Mouse (Mus musculus) G1E (cell line): ENCODE measurements at regions not wholly inside any gene's neighbourhood (a gene's known extent, or its start where the extent isn't known, plus 50 kb on each side); places are given as distances from the start of the nearest gene placed in this dataset.

ENCODE experiments used
- ATAC-seq: 2 replicates; pipeline ENCODE4 v1.8.0; 2016; ENCODE audit warnings: mild to moderate bottlenecking; ENCODE audit not compliant: insufficient number of reproducible peaks, poor library complexity, low FRiP score, severe bottlenecking; ENCODE audit errors: extremely low read depth
- DNase-seq: peaks from one replicate; pipeline ENCODE4 v3.0.0; 2012; ENCODE audit warnings: low spot score
- H3K27me3 ChIP-seq: 2 replicates; pipeline ENCODE4 v1.6.1; 2012; ENCODE audit warnings: mild to moderate bottlenecking, low read length, inconsistent platforms; ENCODE audit not compliant: insufficient read depth
- H3K36me3 ChIP-seq: replicated peaks from 2 replicates; pipeline ENCODE3; 2012; ENCODE audit warnings: mild to moderate bottlenecking, inconsistent platforms
- H3K4me1 ChIP-seq: 2 replicates; pipeline ENCODE4 v1.6.1; 2012; ENCODE audit warnings: low read depth, low read length, inconsistent platforms, mixed read lengths; ENCODE audit not compliant: insufficient read depth
- H3K4me3 ChIP-seq: 2 replicates; pipeline ENCODE4 v1.5.1; 2012; ENCODE audit warnings: low read depth, mild to moderate bottlenecking, inconsistent platforms, low read length, moderate library complexity, mixed read lengths
- H3K9me3 ChIP-seq: replicated peaks from 2 replicates; pipeline ENCODE4 v1.6.1; 2012; ENCODE audit warnings: inconsistent platforms
- CTCF ChIP-seq: IDR thresholded peaks from 2 replicates; pipeline ENCODE4 v1.5.1; 2012; ENCODE audit warnings: low read depth, low read length, inconsistent platforms, mixed read lengths
- GATA1 ChIP-seq: IDR thresholded peaks from 2 replicates; pipeline ENCODE4 v1.6.1; 2012; ENCODE audit warnings: borderline replicate concordance, low read length, inconsistent platforms, mixed read lengths
- GATA2 ChIP-seq: IDR thresholded peaks from 2 replicates; pipeline ENCODE4 v1.6.1; 2012; ENCODE audit warnings: low read depth, low read length, inconsistent platforms, borderline replicate concordance
- POLR2AphosphoS5 ChIP-seq: IDR thresholded peaks from 2 replicates; pipeline ENCODE4 v1.6.1; 2012; ENCODE audit warnings: low read depth, low read length, inconsistent platforms; ENCODE audit not compliant: insufficient replicate concordance
- TAL1 ChIP-seq: conservative IDR thresholded peaks from 2 replicates; pipeline ENCODE4 v1.6.1; 2012; ENCODE audit warnings: low read depth, low read length, inconsistent platforms, mixed read lengths

GRCm38 (mm10) chr15:61294131-61294530 lies 371.3 kb upstream of the A1bg start:
- no peaks in the 10 kb centered on the region for H3K27me3 ChIP-seq
- no peaks in the 10 kb centered on the region for H3K36me3 ChIP-seq
- no peaks in the 10 kb centered on the region for H3K9me3 ChIP-seq
- no peaks in the 10 kb centered on the region for H3K4me1 ChIP-seq
- TF ChIP-seq GATA2 (no peak), TAL1 (no peak), GATA1 (no peak)
- no peak for ATAC-seq
- H3K4me3 ChIP-seq, result no peak overlapping the region
- no peak for DNase-seq

- no peak overlapping the region for H3K4me3 ChIP-seq
- DNase-seq, result no peak
- no peak for TF ChIP-seq GATA1
- no peak for TF ChIP-seq TAL1
- no peak for TF ChIP-seq CTCF
- TF ChIP-seq POLR2AphosphoS5, result no peak
- TF ChIP-seq GATA2, result no peak
- H3K36me3 ChIP-seq, result no peaks in the 10 kb centered on the region
- no peaks in the 10 kb centered on the region for H3K9me3 ChIP-seq
- H3K27me3 ChIP-seq, result no peaks in the 10 kb centered on the region
- H3K4me1 ChIP-seq, result no peaks in the 10 kb centered on the region
- ATAC-seq, result no peak
Observed at GRCm38 (mm10) chr15:61268766-61269165, 346.0 kb upstream of the A1bg start.

GRCm38 (mm10) chr15:61259047-61259446 lies 336.2 kb upstream of the A1bg start:
- Histone ChIP-seq H3K36me3 (no peaks in the 10 kb centered on the region), H3K4me1 (no peaks in the 10 kb centered on the region), H3K4me3 (no peak overlapping the region), H3K9me3 (no peaks in the 10 kb centered on the region), H3K27me3 (no peaks in the 10 kb centered on the region)
- no peak for TF ChIP-seq GATA1
- no peak for TF ChIP-seq TAL1
- no peak for TF ChIP-seq POLR2AphosphoS5
- no peak for ATAC-seq
- no peak for DNase-seq

- Histone ChIP-seq H3K36me3 (no peaks in the 10 kb centered on the region), H3K4me1 (no peaks in the 10 kb centered on the region), H3K9me3 (no peaks in the 10 kb centered on the region), H3K27me3 (no peaks in the 10 kb centered on the region), H3K4me3 (no peak overlapping the region)
- DNase-seq (no peak), ATAC-seq (no peak)
- TF ChIP-seq CTCF (no peak), TAL1 (no peak), POLR2AphosphoS5 (no peak), GATA2 (no peak), GATA1 (no peak)
Observed at GRCm38 (mm10) chr15:61244511-61244910, 321.7 kb upstream of the A1bg start.

GRCm38 (mm10) chr15:61242161-61242681 lies 319.4 kb upstream of the A1bg start:
- Histone ChIP-seq H3K4me3 (no peak overlapping the region), H3K9me3 (no peaks in the 10 kb centered on the region), H3K36me3 (no peaks in the 10 kb centered on the region), H3K4me1 (no peaks in the 10 kb centered on the region), H3K27me3 (no peaks in the 10 kb centered on the region)
- DNase-seq (no peak), ATAC-seq (no peak)
- TF ChIP-seq TAL1 (no peak), CTCF (no peak), POLR2AphosphoS5 (no peak), GATA2 (no peak), GATA1 (no peak)

- TF ChIP-seq POLR2AphosphoS5, result no peak
- no peak for TF ChIP-seq GATA1
- no peak for TF ChIP-seq CTCF
- TF ChIP-seq GATA2, result no peak
- TF ChIP-seq TAL1, result no peak
- H3K36me3 ChIP-seq, result no peaks in the 10 kb centered on the region
- no peaks in the 10 kb centered on the region for H3K4me1 ChIP-seq
- H3K27me3 ChIP-seq, result no peaks in the 10 kb centered on the region
- H3K4me3 ChIP-seq, result no peak overlapping the region
- ATAC-seq (no peak), DNase-seq (no peak)
- H3K9me3 ChIP-seq, result no peaks in the 10 kb centered on the region
Observed at GRCm38 (mm10) chr15:61241741-61242140, 318.9 kb upstream of the A1bg start.

- ATAC-seq (no peak), DNase-seq (no peak)
- Histone ChIP-seq H3K36me3 (no peaks in the 10 kb centered on the region), H3K27me3 (no peaks in the 10 kb centered on the region), H3K9me3 (no peaks in the 10 kb centered on the region), H3K4me1 (no peaks in the 10 kb centered on the region), H3K4me3 (no peak overlapping the region)
- no peak for TF ChIP-seq POLR2AphosphoS5
- no peak for TF ChIP-seq TAL1
- no peak for TF ChIP-seq GATA2
- no peak for TF ChIP-seq CTCF
- TF ChIP-seq GATA1, result no peak
Observed at GRCm38 (mm10) chr15:61240344-61240743, 317.5 kb upstream of the A1bg start.
